Mouse (Mus musculus) cerebellum, adult 2 months (tissue): ENCODE results near the gene Aamdc. TPM values are rescaled to one million over a fixed set of nuclear protein-coding genes. Genes with fewer than 3 reads are reported as not detected.

Experiments
- DNase-seq, 2 experiments: peaks; one replicate each; pipeline ENCODE4 v3.0.0; 2021
- H3K27ac ChIP-seq: fragments of 200-500 bp; 2 replicates; pipeline ENCODE4 v1.5.1; 2012; ENCODE audit warnings: low read length, control low read depth, inconsistent platforms; ENCODE audit not compliant: insufficient read depth
- H3K27me3 ChIP-seq: fragments of 200-500 bp; 2 replicates; pipeline ENCODE4 v1.6.1; 2012; ENCODE audit warnings: inconsistent platforms, mild to moderate bottlenecking, low read length, moderate library complexity; ENCODE audit not compliant: control insufficient read depth, insufficient read depth
- H3K4me1 ChIP-seq: fragments of 200-500 bp; 2 replicates; pipeline ENCODE4 v1.6.1; 2011; ENCODE audit warnings: low read length; ENCODE audit not compliant: control insufficient read depth, insufficient read depth
- H3K4me3 ChIP-seq: fragments of 200-500 bp; replicated peaks from 2 replicates; pipeline ENCODE3; 2011; ENCODE audit warnings: mild to moderate bottlenecking, low read depth, low read length, control low read depth; ENCODE audit not compliant: insufficient read depth
- CTCF ChIP-seq: fragments of 200-500 bp; IDR thresholded peaks from 2 replicates; pipeline ENCODE4 v1.5.1; 2011; ENCODE audit warnings: low read depth, mild to moderate bottlenecking, control low read depth, low read length, moderate library complexity, borderline replicate concordance; ENCODE audit not compliant: insufficient read depth
- POLR2A ChIP-seq: fragments of 200-500 bp; IDR thresholded peaks from 2 replicates; pipeline ENCODE4 v1.6.1; 2011; ENCODE audit warnings: low read length, control low read depth, borderline replicate concordance; ENCODE audit not compliant: insufficient read depth
- WGBS: fragments of 180-500 bp; shearing (Covaris S2); methylation state at CpG from one replicate; pipeline ENCODE4 v1.1.7; 2018; 5-methylcytosine and 5-hydroxymethylcytosine counted together
- polyA plus RNA-seq: library from polyadenylated mRNA; depleted of rRNA; stranded (reverse); fragments of >200 nt; gene quantifications from 2 replicates; pipeline ENCODE4 v1.2.3, GENCODE M21; 2012

Aamdc gene
- polyA plus RNA-seq, 1 experiment = 78.9 TPM

DNA sequence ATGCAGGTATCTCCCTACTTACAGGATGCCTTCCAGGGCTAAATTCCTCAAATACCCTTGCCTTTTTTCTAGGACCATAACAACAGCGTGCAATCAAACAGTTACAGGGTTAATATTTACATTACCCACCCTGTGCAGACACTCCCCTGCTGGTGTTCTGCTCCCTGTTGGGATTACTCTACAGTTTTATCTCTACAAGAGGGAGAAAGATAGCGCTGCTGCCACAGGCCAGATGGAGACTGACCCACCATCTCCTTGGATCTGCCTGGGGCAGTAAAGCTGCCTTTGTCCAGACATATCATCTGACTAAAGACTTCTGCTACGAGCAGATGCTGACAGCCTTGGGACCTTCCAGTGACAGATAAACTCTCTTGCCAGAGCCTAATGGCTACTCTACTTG, 11.2 kb upstream of the Aamdc start:
- WGBS = 40% methylated on average over 3 of the region's 3 CpGs
- H3K27me3 ChIP-seq = no peaks in the 10 kb centered on the region
- TF ChIP-seq POLR2A (no peak), CTCF (no peak)

DNA sequence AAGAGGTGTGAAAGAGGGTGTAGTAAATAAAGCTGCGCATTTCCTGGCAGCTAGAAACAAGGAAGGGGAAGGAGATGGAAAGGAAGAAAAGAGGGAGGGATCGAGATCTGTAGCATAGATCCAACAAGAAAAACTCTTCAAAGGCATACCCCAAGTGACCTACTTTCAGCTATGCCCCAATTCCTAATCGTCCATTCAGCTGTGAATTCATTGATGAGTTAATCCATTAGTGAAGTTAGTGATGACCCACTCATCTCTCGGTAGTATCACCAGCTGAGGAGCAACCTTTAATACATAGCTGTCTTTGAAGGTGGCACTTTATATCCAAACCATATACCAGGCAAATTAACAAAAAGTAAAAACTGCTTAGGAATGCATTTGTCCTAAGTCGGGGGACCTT, 9.2 kb upstream of the Aamdc start:
- Histone ChIP-seq H3K4me3 (no peak overlapping the region), H3K4me1 (peaks cover 17% of the 10 kb centered on the region; the same call in 1 of the 2 replicates), H3K27me3 (no peaks in the 10 kb centered on the region), H3K27ac (no peak overlapping the region)
- TF ChIP-seq POLR2A = no peak
- TF ChIP-seq CTCF = no peak
- no peak for DNase-seq
- 61% methylated on average over 5 of the region's 5 CpGs for WGBS

More for the DNA sequence above, 11.2 kb upstream of the Aamdc start:
- Histone ChIP-seq H3K4me3 (no peak overlapping the region), H3K27ac (no peak overlapping the region), H3K4me1 (peaks cover 17% of the 10 kb centered on the region; the same call in 1 of the 2 replicates)
- no peak for DNase-seq

DNA sequence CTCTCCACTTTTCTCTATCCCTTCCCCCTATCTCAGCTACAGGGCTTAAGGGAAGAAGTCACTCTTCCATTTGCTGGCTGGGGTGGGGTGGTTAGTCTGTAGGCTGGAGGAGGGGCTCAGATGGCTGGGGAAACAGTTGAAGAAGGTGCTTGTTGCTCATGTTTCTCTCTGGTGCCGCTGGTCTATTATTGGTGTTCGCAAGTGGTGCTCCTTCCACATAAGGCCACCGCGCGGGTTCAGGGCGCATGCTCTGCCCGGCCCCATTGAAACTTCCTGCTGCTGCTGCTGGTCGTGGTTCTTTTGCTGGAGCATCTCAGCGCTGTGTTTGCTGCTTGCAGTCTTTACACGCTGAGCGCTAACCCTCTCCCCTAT, 1.5 kb upstream of the Aamdc start:
- Histone ChIP-seq H3K4me1 (no peaks in the 10 kb centered on the region), H3K4me3 (peak overlapping the region; percentile 86), H3K27me3 (no peaks in the 10 kb centered on the region), H3K27ac (peak overlapping the region; percentile 80; the same call in 1 of the 2 replicates)
- under 1% methylated on average over 11 of the region's 11 CpGs for WGBS
- TF ChIP-seq CTCF (no peak), POLR2A (peak; percentile 73; the same call in 1 of the 2 replicates)
- peak; percentile 84 to 87 for DNase-seq

DNA sequence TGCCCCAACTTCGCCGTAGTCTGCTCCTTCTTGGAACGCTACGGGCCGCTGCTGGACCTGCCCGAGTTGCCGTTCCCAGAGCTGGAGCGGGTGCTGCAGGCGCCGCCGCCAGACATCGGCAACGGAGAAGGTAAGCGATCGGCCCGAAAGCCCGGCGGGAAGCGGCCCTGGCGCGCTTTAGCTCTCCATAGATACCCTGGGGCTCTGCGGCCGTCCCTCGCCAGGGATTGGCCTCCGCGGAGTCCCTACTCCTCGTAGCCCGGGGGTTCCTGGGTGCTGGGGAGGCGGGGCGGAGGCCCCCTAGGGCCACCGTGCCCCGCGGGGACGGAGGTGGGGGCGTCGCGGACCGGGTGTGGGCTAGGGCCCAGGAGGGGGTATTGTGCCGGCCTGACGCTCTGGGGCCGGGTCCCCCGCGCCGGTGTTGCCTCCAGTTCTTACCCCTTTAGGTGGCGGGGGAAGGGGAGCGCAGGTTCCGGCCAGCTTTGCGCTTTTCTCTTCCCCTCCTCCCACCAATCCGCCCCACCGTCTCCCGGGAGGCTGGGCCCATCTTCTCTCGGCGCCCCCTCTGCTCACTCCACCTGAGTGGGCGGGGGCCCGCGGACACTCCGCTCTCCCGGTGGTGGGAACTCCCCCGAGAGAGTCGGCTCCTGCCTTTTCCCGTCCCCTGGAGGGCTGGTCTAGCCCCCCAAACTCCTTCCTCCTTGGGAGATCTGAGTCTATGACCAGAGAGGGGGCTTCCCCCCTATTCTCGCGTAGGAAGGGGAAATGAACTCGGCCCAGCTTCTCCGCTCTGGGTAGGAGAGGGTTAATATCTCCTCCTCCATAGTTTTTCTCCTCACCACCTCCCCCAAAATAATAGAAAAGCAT, 912 bp upstream of the Aamdc start:
- no peaks in the 10 kb centered on the region for H3K4me1 ChIP-seq
- no peaks in the 10 kb centered on the region for H3K27me3 ChIP-seq
- TF ChIP-seq POLR2A (no peak), CTCF (no peak)
- peak; percentile 65 to 76 for DNase-seq
- WGBS = under 1% methylated on average over 61 of the region's 65 CpGs
- peak overlapping the region; percentile 86 for H3K4me3 ChIP-seq
- H3K27ac ChIP-seq = peak overlapping the region; percentile 80

DNA sequence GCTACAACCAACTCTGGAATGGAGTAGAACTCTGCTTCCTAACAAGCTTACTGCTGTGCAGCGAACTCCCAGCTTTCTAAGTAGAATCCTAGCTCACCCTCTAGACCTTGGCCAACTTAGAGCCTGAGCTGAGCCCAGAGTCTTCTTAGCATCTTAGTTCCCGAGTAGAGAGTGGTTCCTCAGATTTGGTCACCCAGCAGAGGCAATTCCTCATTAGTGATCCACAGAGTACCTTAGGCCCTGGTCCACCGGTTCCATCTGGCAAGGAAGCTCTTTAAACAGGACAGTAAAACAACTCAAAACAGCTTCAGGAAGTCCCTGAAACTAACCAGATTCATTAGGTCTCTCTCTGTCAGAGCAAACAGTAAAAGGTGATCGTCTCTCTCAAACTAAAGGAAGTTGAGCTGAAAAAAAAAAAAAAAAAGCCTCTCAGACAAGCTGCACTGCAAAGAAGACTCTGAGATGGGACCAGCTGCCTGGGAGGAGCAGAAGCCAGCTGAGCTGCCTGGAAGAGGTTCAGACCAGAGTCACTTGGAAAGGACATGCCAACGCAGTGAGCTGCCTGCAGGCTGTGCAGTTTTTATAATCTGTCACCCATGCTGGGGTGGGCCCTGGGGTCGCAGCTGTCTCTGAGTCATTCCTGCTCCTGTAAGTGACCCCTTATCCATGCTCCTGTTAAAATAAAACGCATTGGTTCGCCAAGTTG, 783 bp downstream of the Aamdc start:
- H3K27ac ChIP-seq = peak overlapping the region; percentile 55
- no peaks in the 10 kb centered on the region for H3K27me3 ChIP-seq
- peak; percentile 54 to 61 for DNase-seq
- TF ChIP-seq POLR2A = no peak
- TF ChIP-seq CTCF = no peak
- 12% methylated on average over 8 of the region's 8 CpGs for whole genome bisulfite sequencing
- H3K4me3 ChIP-seq = peak overlapping the region; percentile 86
- H3K4me1 ChIP-seq = no peaks in the 10 kb centered on the region

DNA sequence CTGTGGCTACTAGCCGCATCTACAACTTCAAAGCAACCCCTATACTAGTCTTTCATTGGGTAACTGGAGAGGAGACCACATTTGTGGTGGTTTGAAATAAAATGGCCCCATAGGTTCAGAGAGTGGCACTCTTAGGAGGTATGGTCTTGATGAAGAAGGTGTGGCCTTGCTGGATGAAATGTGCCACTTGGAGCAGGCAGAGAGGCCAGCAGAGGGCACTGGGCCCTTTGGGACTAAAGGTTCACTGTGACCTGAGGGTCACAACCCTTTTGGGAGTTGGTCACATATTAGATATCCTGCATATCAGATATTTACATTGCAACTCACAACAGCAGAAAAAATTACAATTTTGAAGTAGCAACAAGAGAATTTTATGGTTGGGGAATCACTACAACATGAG, 8.9 kb downstream of the Aamdc start:
- Histone ChIP-seq H3K27ac (no peak overlapping the region), H3K4me1 (no peaks in the 10 kb centered on the region), H3K4me3 (no peak overlapping the region), H3K27me3 (no peaks in the 10 kb centered on the region)
- TF ChIP-seq CTCF = no peak
- no peak for TF ChIP-seq POLR2A
- DNase-seq = no peak
- WGBS = 92% methylated on average over 1 of the region's 1 CpGs

DNA sequence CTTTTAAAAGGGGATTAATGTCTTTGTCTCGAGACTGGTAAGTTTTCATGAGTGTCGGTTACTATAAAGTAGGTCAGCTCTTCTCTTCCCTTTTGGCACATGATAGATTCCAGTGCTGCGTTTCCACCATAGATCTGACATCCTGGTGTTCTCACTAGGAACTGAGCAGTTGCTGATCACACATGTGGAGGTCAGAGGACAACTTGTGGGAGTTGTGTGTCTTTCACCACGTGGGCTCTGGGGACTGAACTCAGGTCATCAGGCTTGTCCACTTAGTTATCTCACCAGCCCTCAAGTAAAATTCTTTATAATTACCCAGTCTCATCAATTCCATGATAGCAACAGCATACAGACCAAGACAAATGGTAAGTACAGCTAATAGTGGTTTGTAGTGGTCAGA, 9.9 kb downstream of the Aamdc start:
- WGBS = 84% methylated on average over 4 of the region's 4 CpGs
- Histone ChIP-seq H3K27me3 (no peaks in the 10 kb centered on the region), H3K27ac (no peak overlapping the region), H3K4me1 (no peaks in the 10 kb centered on the region), H3K4me3 (no peak overlapping the region)
- TF ChIP-seq CTCF = no peak
- TF ChIP-seq POLR2A = no peak
- DNase-seq = no peak

DNA sequence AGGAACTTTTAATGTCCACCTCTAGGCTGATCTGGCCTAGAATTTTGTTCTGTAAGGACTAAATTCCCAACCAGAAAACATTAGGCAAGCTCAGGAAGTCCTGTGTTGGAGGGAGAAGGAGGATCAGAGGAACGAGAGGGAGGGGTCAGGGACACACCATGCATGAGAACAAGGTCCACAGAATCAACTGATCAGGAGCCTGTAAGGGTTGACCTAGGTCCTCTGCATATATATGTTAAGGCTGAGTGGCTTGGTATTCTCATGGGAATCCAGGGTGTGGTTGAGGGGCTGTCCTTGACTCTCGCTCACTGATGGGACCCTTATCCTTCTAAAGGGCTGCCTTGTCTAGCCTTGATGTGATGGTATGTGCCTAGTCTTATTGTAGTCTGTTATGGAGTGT, 15.7 kb downstream of the Aamdc start:
- DNase-seq = no peak
- 86% methylated on average over 2 of the region's 2 CpGs for WGBS
- Histone ChIP-seq H3K4me3 (no peak overlapping the region), H3K27ac (no peak overlapping the region), H3K27me3 (no peaks in the 10 kb centered on the region), H3K4me1 (no peaks in the 10 kb centered on the region)
- TF ChIP-seq CTCF (no peak), POLR2A (no peak)
